Mouse (Mus musculus): ENCODE measurements around the gene Tnfsf14.

DNA sequence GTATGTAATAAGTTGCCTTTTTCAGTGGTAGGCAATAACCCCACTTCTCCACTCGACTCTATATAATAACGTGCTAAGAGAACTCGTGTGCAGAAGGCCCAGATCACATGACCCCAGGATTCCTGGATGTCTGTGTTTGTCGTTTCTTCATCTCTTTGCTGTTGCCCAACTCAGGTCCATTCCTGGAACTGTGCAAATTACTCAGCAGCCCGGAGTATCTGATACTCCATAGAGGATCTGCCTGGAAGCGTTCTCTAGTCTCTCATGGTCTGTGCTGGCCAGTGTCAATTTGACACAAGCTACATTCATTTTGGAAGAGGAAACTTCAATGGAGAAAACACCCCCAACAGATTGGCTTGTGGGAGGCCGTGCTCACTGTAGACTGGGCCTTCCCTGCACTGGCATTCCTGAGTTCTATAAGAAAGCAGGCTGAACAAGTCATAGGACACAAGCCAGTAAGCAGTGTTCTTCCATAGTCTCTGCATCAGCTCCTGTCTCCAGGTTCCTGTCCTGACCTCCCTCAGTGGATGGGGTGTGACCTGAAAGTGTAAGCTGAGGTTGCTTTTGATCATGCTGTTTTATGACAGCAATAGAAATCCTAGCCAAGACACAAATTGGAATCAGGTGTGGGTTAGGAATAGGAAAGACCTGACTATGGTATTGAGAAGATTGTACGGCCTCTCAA, 1.5 kb upstream of the Tnfsf14 start:
- TF ChIP-seq CTCF (IDR thresholded peaks at IDR 0.05; ENCODE audit: extremely low read depth, insufficient read depth, low read length) (no peak), POLR2A (IDR thresholded peaks at IDR 0.05; ENCODE audit: extremely low read depth, insufficient read depth, low read length) (no peak)
